Mouse (Mus musculus) heart, adult 2 months (tissue): Measurements from ENCODE around the gene Plxnc1. TPM values are rescaled to one million over a fixed set of nuclear protein-coding genes. Genes with fewer than 3 reads are reported as not detected.

ENCODE experiments used
- DNase-seq, 2 experiments: peaks; one replicate each; pipeline ENCODE4 v3.0.0; 2021
- H3K27ac ChIP-seq: fragments of 200-600 bp; 2 replicates; pipeline ENCODE4 v1.8.1; 2022
- H3K27me3 ChIP-seq: fragments of 200-500 bp; 2 replicates; pipeline ENCODE4 v1.6.1; 2012; ENCODE audit warnings: mild to moderate bottlenecking, low read length, inconsistent platforms, mixed read lengths; ENCODE audit not compliant: control insufficient read depth, insufficient read depth
- H3K36me3 ChIP-seq: fragments of 200-500 bp; 2 replicates; pipeline ENCODE4 v1.6.1; 2012; ENCODE audit warnings: low read length, inconsistent platforms; ENCODE audit not compliant: control insufficient read depth, insufficient read depth
- H3K4me1 ChIP-seq: fragments of 200-500 bp; 2 replicates; pipeline ENCODE4 v1.6.1; 2011; ENCODE audit warnings: low read length; ENCODE audit not compliant: control insufficient read depth, insufficient read depth
- H3K4me3 ChIP-seq: fragments of 200-600 bp; 2 replicates; pipeline ENCODE4 v1.8.1; 2022
- H3K79me2 ChIP-seq: fragments of 200-500 bp; replicated peaks from 2 replicates; pipeline ENCODE4 v1.6.1; 2012; ENCODE audit warnings: mild to moderate bottlenecking, inconsistent platforms, low read length, moderate library complexity, mixed read lengths; ENCODE audit not compliant: control insufficient read depth, insufficient read depth
- H3K9ac ChIP-seq: fragments of 200-500 bp; 2 replicates; pipeline ENCODE4 v1.6.1; 2012; ENCODE audit warnings: low read depth, mild to moderate bottlenecking, control low read depth, inconsistent platforms, low read length, mixed read lengths
- CTCF ChIP-seq: fragments of 200-600 bp; IDR thresholded peaks from 2 replicates; pipeline ENCODE4 v1.8.1; 2022; ENCODE audit warnings: antibody characterized with exemption, mild to moderate bottlenecking, moderate library complexity
- EP300 ChIP-seq: fragments of 200-500 bp; IDR thresholded peaks from 2 replicates; pipeline ENCODE4 v1.6.1; 2011; ENCODE audit warnings: low read depth, low read length, control low read depth; ENCODE audit not compliant: insufficient read depth
- POLR2A ChIP-seq: fragments of 200-500 bp; IDR thresholded peaks from 2 replicates; pipeline ENCODE4 v1.6.1; 2011; ENCODE audit warnings: mild to moderate bottlenecking, low read depth, low read length, control low read depth; ENCODE audit not compliant: insufficient read depth
- WGBS: fragments of 180-500 bp; shearing (Covaris S2); methylation state at CpG from one replicate; pipeline ENCODE4 v1.1.7; 2018; 5-methylcytosine and 5-hydroxymethylcytosine counted together
- intact Hi-C: fragments of 180-260 bp; cut with DNase I; formaldehyde crosslinking; loops from one replicate; pipeline ENCODE4 v1.15.1; 2025
- polyA plus RNA-seq: library from polyadenylated mRNA; depleted of rRNA; stranded (reverse); fragments of >200 nt; gene quantifications from 2 replicates; pipeline ENCODE4 v1.2.3, GENCODE M21; 2012
- total RNA-seq, 2 experiments: library from RNA; stranded (reverse); gene quantifications; 2 replicates each; pipeline ENCODE4 v1.2.3; 2021

The Plxnc1 gene
- total and polyA plus RNA-seq, 3 experiments: 0.84 to 2.3 (median 2.0) TPM

DNA sequence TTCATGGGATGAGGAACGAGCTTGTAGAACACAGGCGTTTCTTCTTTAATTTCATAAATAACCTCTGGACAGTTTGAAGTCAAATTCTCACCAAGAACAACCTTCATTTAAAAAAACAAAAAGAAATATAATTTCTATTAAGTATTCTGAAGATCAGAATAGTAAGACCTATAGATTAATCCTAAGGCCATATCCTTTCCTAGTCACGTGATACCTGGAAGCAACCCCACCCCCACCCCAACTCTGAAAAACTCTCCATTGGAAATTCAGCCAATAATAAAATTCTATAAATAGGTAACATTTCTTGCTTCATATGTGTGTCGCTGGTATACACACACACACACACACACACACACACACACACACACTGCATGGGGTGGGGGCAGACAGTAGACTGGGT, 34.1 kb downstream of the Plxnc1 start:
- TF ChIP-seq POLR2A: no peak
- H3K4me1 ChIP-seq: no peaks in the 10 kb centered on the region
- no peak for DNase-seq

DNA sequence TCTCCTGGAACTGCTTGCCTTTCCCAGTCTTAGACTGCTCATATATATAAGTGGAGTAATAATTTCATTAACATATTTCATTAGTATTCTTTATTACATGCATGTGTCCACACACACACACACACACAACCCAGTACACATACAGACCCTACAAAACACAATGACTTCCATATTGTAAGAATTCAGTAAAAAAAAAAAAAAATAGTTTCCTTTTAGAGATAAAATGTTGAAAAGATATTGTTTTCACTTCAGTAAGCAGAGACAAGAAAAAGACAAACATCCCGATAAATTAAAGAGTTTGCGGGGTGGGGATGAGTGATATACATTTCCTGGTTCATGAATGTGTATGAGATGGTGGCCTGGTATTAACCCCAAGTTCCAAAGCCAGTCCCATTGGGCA, 34.8 kb downstream of the Plxnc1 start:
- TF ChIP-seq EP300 (no peak), CTCF (no peak), POLR2A (no peak)
- no peaks in the 10 kb centered on the region for H3K27me3 ChIP-seq
- 76% methylated on average over 2 of the region's 2 CpGs for WGBS
- DNase-seq: no peak
- no peaks in the 10 kb centered on the region for H3K4me1 ChIP-seq
- intact Hi-C loops: no loop called here
- no peak overlapping the region for H3K4me3 ChIP-seq
- no peaks in the 10 kb centered on the region for H3K36me3 ChIP-seq
- no peak overlapping the region for H3K27ac ChIP-seq
- H3K79me2 ChIP-seq: no peaks in the 10 kb centered on the region
- no peak overlapping the region for H3K9ac ChIP-seq

More for the DNA sequence above, 34.1 kb downstream of the Plxnc1 start:
- WGBS: 95% methylated on average over 4 of the region's 4 CpGs
- H3K36me3 ChIP-seq: no peaks in the 10 kb centered on the region
- no peak overlapping the region for H3K27ac ChIP-seq
- H3K27me3 ChIP-seq: no peaks in the 10 kb centered on the region
- H3K4me3 ChIP-seq: no peak overlapping the region
- H3K79me2 ChIP-seq: no peaks in the 10 kb centered on the region
- no peak overlapping the region for H3K9ac ChIP-seq
- intact Hi-C loops: no loop called here

DNA sequence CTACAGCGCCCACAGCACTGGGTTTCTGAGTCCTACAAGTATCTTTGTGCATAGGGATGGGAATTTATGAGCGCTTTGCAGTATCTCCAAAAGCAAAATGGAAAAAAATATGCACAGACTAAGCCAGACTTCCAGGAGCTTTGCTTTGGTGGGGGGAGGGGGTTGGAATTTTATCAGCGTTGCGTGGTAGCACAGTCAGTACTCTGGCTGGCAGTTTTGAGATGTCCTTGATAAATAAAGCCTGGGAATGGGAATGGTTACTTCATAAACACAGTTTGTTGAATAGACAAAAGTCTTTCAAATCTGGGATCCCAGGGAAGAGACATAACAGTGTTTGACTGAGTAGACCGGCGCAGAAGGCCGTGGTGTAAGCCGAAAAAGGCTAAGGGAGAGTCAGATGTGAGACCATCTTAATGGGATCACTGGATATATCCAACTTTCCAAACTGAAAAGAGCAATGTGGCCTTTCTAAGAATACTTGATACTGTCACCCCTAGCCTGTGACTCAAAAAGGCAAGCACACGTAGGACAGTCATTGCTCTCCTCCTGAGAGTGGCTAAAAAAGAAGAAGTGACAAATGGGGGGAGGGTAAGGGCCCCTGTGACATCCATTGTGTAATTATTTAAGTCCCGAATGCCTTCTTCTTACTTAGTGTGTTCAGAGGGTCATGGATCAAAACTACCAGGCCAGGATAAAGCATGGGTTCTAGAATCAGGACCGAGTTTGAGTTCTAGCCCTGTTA, 35.5 kb downstream of the Plxnc1 start:
- no peak overlapping the region for H3K4me3 ChIP-seq
- WGBS: 79% methylated on average over 11 of the region's 11 CpGs
- no peaks in the 10 kb centered on the region for H3K4me1 ChIP-seq
- no peaks in the 10 kb centered on the region for H3K27me3 ChIP-seq
- intact Hi-C loops: no loop called here
- no peaks in the 10 kb centered on the region for H3K79me2 ChIP-seq
- H3K9ac ChIP-seq: no peak overlapping the region
- TF ChIP-seq POLR2A: no peak
- no peak for TF ChIP-seq CTCF
- no peak for TF ChIP-seq EP300
- no peaks in the 10 kb centered on the region for H3K36me3 ChIP-seq
- H3K27ac ChIP-seq: no peak overlapping the region
- DNase-seq: no peak

DNA sequence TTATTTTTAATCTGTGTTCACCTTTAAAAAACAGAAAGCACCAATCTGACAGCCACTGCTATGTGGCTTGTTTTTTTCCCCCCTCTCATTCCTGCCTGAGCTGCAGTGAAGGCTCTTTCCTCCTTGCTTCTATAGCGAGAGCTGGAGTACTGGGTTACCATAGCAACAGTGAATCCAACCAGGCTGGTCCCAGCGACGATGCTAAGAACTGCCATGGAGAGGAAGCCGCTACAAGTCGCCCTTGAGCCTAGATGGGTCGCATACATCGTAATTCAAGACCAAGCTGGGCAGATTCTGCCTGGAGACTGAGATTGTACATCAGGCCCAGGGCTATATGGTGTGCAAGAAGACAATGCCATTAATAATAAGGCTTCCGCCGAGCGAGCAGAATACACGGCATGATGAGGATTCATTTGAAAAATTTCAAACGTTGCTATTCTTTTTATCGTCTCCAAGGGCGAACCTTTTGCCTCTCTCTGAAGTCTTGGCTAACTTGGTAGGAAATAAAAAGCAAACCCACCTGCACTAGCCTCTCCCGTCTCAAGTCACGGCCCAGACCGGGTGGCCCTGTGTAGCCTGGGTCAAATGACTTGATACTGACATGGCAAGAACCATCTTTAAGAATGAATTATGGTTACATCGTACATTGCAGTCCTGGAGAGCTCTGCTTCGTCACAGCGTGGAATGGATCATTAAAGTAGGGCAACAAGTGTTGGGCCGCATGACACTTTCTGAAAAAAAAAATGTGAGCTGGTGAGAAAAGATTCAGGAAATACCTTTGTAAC, 38.8 kb downstream of the Plxnc1 start:
- intact Hi-C loops: no loop called here
- DNase-seq: no peak
- Histone ChIP-seq H3K27ac (no peak overlapping the region), H3K4me3 (no peak overlapping the region), H3K9ac (no peak overlapping the region), H3K4me1 (no peaks in the 10 kb centered on the region), H3K36me3 (no peaks in the 10 kb centered on the region), H3K79me2 (no peaks in the 10 kb centered on the region), H3K27me3 (no peaks in the 10 kb centered on the region)
- WGBS: 52% methylated on average over 21 of the region's 21 CpGs
- no peak for TF ChIP-seq EP300
- TF ChIP-seq CTCF: no peak
- TF ChIP-seq POLR2A: no peak

DNA sequence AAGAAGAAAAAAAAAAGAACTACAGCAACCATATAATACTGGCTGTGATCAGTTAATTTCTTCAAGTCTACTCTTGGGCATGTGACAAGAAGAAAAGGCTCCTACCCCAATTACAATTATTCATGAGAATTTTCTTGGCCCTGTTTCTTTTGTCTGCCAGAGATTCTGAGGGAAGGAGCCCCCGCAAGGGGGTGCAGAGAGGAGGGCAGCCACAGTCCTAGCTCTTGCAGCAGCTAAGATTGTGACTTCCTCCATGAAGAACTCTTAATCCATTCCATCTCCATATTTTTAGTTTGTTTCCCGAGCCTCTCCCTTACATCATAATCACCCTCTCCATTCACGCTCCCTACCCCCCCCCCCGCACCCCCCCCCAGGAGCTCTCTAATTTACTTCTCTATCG, 39.4 kb downstream of the Plxnc1 start:
- no peak for DNase-seq
- 67% methylated on average over 4 of the region's 5 CpGs for WGBS
- Histone ChIP-seq H3K9ac (no peak overlapping the region), H3K4me3 (no peak overlapping the region), H3K36me3 (no peaks in the 10 kb centered on the region), H3K27me3 (no peaks in the 10 kb centered on the region), H3K27ac (no peak overlapping the region), H3K79me2 (no peaks in the 10 kb centered on the region), H3K4me1 (no peaks in the 10 kb centered on the region)
- intact Hi-C loops: no loop called here
- no peak for TF ChIP-seq CTCF
- TF ChIP-seq POLR2A: no peak
- no peak for TF ChIP-seq EP300

DNA sequence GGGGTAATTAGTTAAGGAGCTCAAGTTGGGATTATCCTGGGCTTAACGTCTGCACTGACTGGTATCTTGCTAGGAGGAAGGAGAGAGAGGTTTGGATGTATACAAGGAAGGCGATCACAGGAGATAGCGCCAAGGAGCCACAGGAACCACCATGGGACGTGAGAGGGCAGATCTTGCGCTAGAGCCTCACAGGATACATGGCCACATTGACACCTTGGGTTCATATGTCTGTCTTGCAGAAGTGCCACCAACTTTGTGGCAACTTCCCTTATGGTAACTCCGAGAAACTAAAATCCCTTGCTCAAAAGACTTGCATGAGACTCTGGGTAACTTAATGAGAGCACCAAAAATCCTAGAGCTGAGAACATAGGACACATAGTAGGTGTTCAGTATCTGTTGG, 47.7 kb downstream of the Plxnc1 start:
- H3K36me3 ChIP-seq: no peaks in the 10 kb centered on the region
- intact Hi-C loops: no loop called here
- no peaks in the 10 kb centered on the region for H3K27me3 ChIP-seq
- TF ChIP-seq POLR2A: no peak
- no peak for TF ChIP-seq CTCF
- TF ChIP-seq EP300: no peak
- no peak overlapping the region for H3K27ac ChIP-seq
- no peak for DNase-seq
- H3K79me2 ChIP-seq: no peaks in the 10 kb centered on the region
- H3K4me1 ChIP-seq: no peaks in the 10 kb centered on the region
- no peak overlapping the region for H3K9ac ChIP-seq
- WGBS: 89% methylated on average over 6 of the region's 6 CpGs
- H3K4me3 ChIP-seq: no peak overlapping the region
